Mouse (Mus musculus) ES-Bruce4 (cell line): ENCODE measurements at regions not wholly inside any gene's neighbourhood (a gene's known extent, or its start where the extent isn't known, plus 50 kb on each side); places are given as distances from the start of the nearest gene placed in this dataset.

Experiments
- CTCF ChIP-seq: IDR thresholded peaks from one replicate; pipeline ENCODE4 v1.8.1; 2011; ENCODE audit warnings: low read depth, low read length
- POLR2A ChIP-seq: IDR thresholded peaks from one replicate; pipeline ENCODE4 v1.8.1; 2011; ENCODE audit warnings: low read length; ENCODE audit not compliant: insufficient read depth

DNA sequence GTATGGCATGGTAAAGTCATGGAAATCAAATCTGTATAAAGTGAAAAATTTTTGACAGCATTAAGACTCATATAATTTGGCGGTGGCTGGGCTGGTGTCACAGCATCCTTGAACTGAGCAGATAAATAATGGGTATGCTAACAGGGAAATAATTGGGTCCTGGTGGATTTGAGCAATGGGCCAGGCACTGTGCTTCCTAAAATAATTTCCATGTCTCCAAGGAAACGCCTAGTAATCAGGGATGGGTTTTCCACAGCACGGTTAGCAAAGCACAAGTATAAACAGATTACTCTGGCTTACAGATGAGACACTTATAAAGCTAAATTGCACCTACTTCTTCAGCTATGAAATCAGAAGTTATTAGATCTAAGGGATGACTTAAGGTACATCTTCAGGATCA is 273.9 kb upstream of the Pex5l start:
- TF ChIP-seq CTCF (no peak), POLR2A (no peak)
